Mouse (Mus musculus): ENCODE measurements around the gene Col2a1.

The Col2a1 gene

GRCm38 (mm10) chr15:97963989-97964835 lies 40.3 kb downstream of the Col2a1 start, which contains the start of gene Tmem106c:
Tmem106c (plus strand) TSS chr15:97964200.
- peak; percentile 90 to 91 for DNase-seq (ENCODE audit: low read depth in 2 of 2, low spot score in 2 of 2)

- peak in 1 of 2 experiments; percentile 11 for DNase-seq (ENCODE audit: low read depth in 2 of 2, low spot score in 2 of 2)
These were observed 41.0 kb downstream of the Col2a1 start for GRCm38 (mm10) chr15:97963329-97963988.

- DNase-seq (ENCODE audit: low read depth in 2 of 2, low spot score in 2 of 2), result no peak
These were observed 48.1 kb downstream of the Col2a1 start for GRCm38 (mm10) chr15:97956416-97956815.

- no peak for DNase-seq (ENCODE audit: low read depth in 2 of 2, low spot score in 2 of 2)
These were observed 48.8 kb downstream of the Col2a1 start for GRCm38 (mm10) chr15:97955742-97956141.

GRCm38 (mm10) chr15:97955286-97955685 lies 49.2 kb downstream of the Col2a1 start:
- DNase-seq (ENCODE audit: low read depth in 2 of 2, low spot score in 2 of 2), result no peak

GRCm38 (mm10) chr15:97954671-97955070 lies 49.8 kb downstream of the Col2a1 start:
- DNase-seq (ENCODE audit: low read depth in 2 of 2, low spot score in 2 of 2), result no peak

- no peak for DNase-seq (ENCODE audit: low read depth in 2 of 2, low spot score in 2 of 2)
These were observed 51.7 kb downstream of the Col2a1 start for GRCm38 (mm10) chr15:97952889-97953189.

- peak; percentile 33 to 52 for DNase-seq (ENCODE audit: low read depth in 2 of 2, low spot score in 2 of 2)
These were observed 52.2 kb downstream of the Col2a1 start for GRCm38 (mm10) chr15:97952137-97952888.

- no peak for DNase-seq (ENCODE audit: low read depth in 2 of 2, low spot score in 2 of 2)
These were observed 54.3 kb downstream of the Col2a1 start for GRCm38 (mm10) chr15:97950240-97950639.

GRCm38 (mm10) chr15:97949706-97950105 lies 54.8 kb downstream of the Col2a1 start:
- DNase-seq (ENCODE audit: low read depth in 2 of 2, low spot score in 2 of 2), result no peak

GRCm38 (mm10) chr15:97948720-97949119 lies 55.8 kb downstream of the Col2a1 start:
- no peak for DNase-seq (ENCODE audit: low read depth in 2 of 2, low spot score in 2 of 2)

GRCm38 (mm10) chr15:97945656-97946315 lies 58.7 kb downstream of the Col2a1 start:
- no peak for DNase-seq (ENCODE audit: low read depth in 2 of 2, low spot score in 2 of 2)

- no peak for DNase-seq (ENCODE audit: low read depth in 2 of 2, low spot score in 2 of 2)
These were observed 59.4 kb downstream of the Col2a1 start for GRCm38 (mm10) chr15:97944919-97945574.

GRCm38 (mm10) chr15:97943356-97943755 lies 61.1 kb downstream of the Col2a1 start:
- DNase-seq (ENCODE audit: low read depth in 2 of 2, low spot score in 2 of 2), result no peak

- no peak for DNase-seq (ENCODE audit: low read depth in 2 of 2, low spot score in 2 of 2)
These were observed 62.0 kb downstream of the Col2a1 start for GRCm38 (mm10) chr15:97942538-97942937.

GRCm38 (mm10) chr15:97941306-97941705 lies 63.2 kb downstream of the Col2a1 start:
- DNase-seq (ENCODE audit: low read depth in 2 of 2, low spot score in 2 of 2), result no peak

- no peak for DNase-seq (ENCODE audit: low read depth in 2 of 2, low spot score in 2 of 2)
These were observed 64.4 kb downstream of the Col2a1 start for GRCm38 (mm10) chr15:97940088-97940487.

- DNase-seq (ENCODE audit: low read depth in 2 of 2, low spot score in 2 of 2), result no peak
These were observed 65.9 kb downstream of the Col2a1 start for GRCm38 (mm10) chr15:97938580-97938979.

GRCm38 (mm10) chr15:97932441-97932840 lies 72.1 kb downstream of the Col2a1 start:
- DNase-seq (ENCODE audit: low read depth in 2 of 2, low spot score in 2 of 2), result no peak

- no peak for DNase-seq (ENCODE audit: low read depth in 2 of 2, low spot score in 2 of 2)
These were observed 75.2 kb downstream of the Col2a1 start for GRCm38 (mm10) chr15:97929259-97929824.

Data from CD8-positive naive resting alpha-beta T cell, adult 2 months (primary cell).